In the genomic region with DNA sequence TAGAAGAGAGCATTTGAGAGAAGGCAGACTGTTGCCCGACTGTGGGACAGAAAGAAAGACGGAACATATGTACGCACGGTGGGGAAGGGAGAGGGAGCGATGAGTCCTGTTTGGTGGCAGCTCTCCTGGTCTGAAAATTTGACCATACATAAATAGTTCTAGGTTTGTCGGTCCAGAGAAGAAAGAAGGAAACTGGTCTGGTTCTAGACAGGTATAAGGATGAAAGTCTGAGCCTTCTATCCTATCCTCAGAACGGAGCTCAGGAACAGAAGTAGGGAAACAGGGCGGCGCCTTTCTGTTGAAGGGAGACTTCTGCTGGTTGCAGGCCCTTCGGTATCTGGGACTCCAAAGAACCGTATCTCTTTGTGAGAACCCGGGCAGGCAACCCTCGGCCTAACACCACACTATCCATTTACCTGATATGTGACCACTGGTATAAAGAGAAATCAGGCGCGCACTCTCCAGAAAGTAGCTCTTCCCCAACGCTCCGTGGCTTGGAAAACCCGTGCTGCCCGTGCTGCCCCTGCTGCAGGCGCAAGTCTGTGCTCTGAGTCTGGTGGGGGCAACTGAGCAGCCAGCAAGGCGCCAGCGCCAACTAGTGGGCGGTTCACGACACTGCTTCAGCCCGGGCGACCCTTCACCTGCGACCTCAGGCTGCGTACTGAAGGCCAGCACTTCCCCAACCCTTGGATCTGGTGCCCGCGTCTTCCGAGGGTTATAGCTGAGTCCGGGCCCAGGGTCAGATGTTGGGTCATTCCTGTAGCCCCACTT, we compare ENCODE assay signal across 8 mouse cellular contexts. TPM values are rescaled to one million over a fixed set of nuclear protein-coding genes. Genes with fewer than 3 reads are reported as not detected.
DNase-seq lines count a peak whose midpoint lies in the region; ATAC-seq and TF ChIP-seq lines count a peak whose summit lies in the region.

No protein-coding gene starts in this region.

- 3% methylated on average over 32 of the region's 32 CpGs for WGBS in kidney, embryonic 14.5 days
- WGBS in intestine, embryonic 16.5 days, result 5% methylated on average over 32 of the region's 32 CpGs
- WGBS in limb, embryonic 12.5 days, result 3% methylated on average over 32 of the region's 32 CpGs
- WGBS in midbrain, postnatal 0 days, result 4% methylated on average over 32 of the region's 32 CpGs
- WGBS in stomach, postnatal 0 days, result 10% methylated on average over 32 of the region's 32 CpGs

- peaks cover 97% of the 10 kb centered on the region for H3K27me3 ChIP-seq in kidney, embryonic 14.5 days (ENCODE audit: control insufficient read depth, insufficient read depth, low read length)
- H3K27me3 ChIP-seq in intestine, embryonic 16.5 days (replicated peaks; ENCODE audit: control insufficient read depth, insufficient read depth, low read length), result peaks cover 82% of the 10 kb centered on the region
- peaks cover 93% of the 10 kb centered on the region for H3K27me3 ChIP-seq in limb, embryonic 12.5 days
- H3K27me3 ChIP-seq in midbrain, postnatal 0 days (ENCODE audit: insufficient read depth, low read length), result peaks cover 90% of the 10 kb centered on the region
- H3K27me3 ChIP-seq in stomach, postnatal 0 days (ENCODE audit: control insufficient read depth, insufficient read depth, low read length), result peaks cover 11% of the 10 kb centered on the region; the same call in 1 of the 2 replicates

- no peak for TF ChIP-seq EP300 in stomach, postnatal 0 days (optimal IDR thresholded peaks at IDR 0.05)

- no peak overlapping the region for H3K4me2 ChIP-seq in kidney, embryonic 14.5 days (replicated peaks; ENCODE audit: low read depth, low read length)
- no peak overlapping the region for H3K4me2 ChIP-seq in intestine, embryonic 16.5 days (ENCODE audit: low read depth, low read length)
- peak overlapping the region; percentile 35 for H3K4me2 ChIP-seq in limb, embryonic 12.5 days
- H3K4me2 ChIP-seq in midbrain, postnatal 0 days (ENCODE audit: low read depth, low read length, poor library complexity, severe bottlenecking), result no peak overlapping the region
- H3K4me2 ChIP-seq in stomach, postnatal 0 days (replicated peaks; ENCODE audit: low read depth), result no peak overlapping the region

- DNase-seq in kidney, adult 11 months, result peak; percentile 49
- DNase-seq in cerebellum, adult 9-11 months, result peak; percentile 25
- DNase-seq in gastrocnemius, adult 2 months, result peak; percentile 81
- DNase-seq in midbrain, postnatal 0 days (ENCODE audit: low spot score), result peak; percentile 53
- DNase-seq in stomach, postnatal 0 days (ENCODE audit: low spot score), result peak; percentile 76

- H3K36me3 ChIP-seq in kidney, embryonic 14.5 days (ENCODE audit: control insufficient read depth, insufficient read depth, low read length), result no peaks in the 10 kb centered on the region
- no peaks in the 10 kb centered on the region for H3K36me3 ChIP-seq in intestine, embryonic 16.5 days (ENCODE audit: control insufficient read depth, insufficient read depth, low read length)
- H3K36me3 ChIP-seq in limb, embryonic 12.5 days, result no peaks in the 10 kb centered on the region
- H3K36me3 ChIP-seq in midbrain, postnatal 0 days (ENCODE audit: insufficient read depth, low read length), result no peaks in the 10 kb centered on the region
- H3K36me3 ChIP-seq in stomach, postnatal 0 days (ENCODE audit: control insufficient read depth, insufficient read depth, low read length), result no peaks in the 10 kb centered on the region

- no peak overlapping the region for H3K9ac ChIP-seq in kidney, embryonic 14.5 days (ENCODE audit: low read depth, low read length)
- no peak overlapping the region for H3K9ac ChIP-seq in intestine, embryonic 16.5 days (ENCODE audit: low read depth, low read length)
- H3K9ac ChIP-seq in limb, embryonic 12.5 days (replicated peaks), result no peak overlapping the region
- no peak overlapping the region for H3K9ac ChIP-seq in midbrain, postnatal 0 days (replicated peaks; ENCODE audit: low read length, poor library complexity, severe bottlenecking)
- no peak overlapping the region for H3K9ac ChIP-seq in stomach, postnatal 0 days (ENCODE audit: low read length)

- peak; percentile 89 for TF ChIP-seq CTCF in gastrocnemius, adult 2 months (IDR thresholded peaks at IDR 0.05)
- TF ChIP-seq CTCF in midbrain, postnatal 0 days (IDR thresholded peaks at IDR 0.05), result peak; percentile 73
- peak; percentile 87 for TF ChIP-seq CTCF in stomach, postnatal 0 days (IDR thresholded peaks at IDR 0.05; ENCODE audit: low read depth)

- no peak overlapping the region for H3K27ac ChIP-seq in kidney, embryonic 14.5 days (ENCODE audit: low read depth, low read length)
- H3K27ac ChIP-seq in gastrocnemius, adult 2 months, result no peak overlapping the region
- no peak overlapping the region for H3K27ac ChIP-seq in intestine, embryonic 16.5 days (ENCODE audit: low read length)
- no peak overlapping the region for H3K27ac ChIP-seq in limb, embryonic 12.5 days
- H3K27ac ChIP-seq in midbrain, postnatal 0 days (ENCODE audit: low read depth, low read length), result no peak overlapping the region
- no peak overlapping the region for H3K27ac ChIP-seq in stomach, postnatal 0 days (replicated peaks)

- ATAC-seq in kidney, embryonic 14.5 days (ENCODE audit: low FRiP score, low TSS enrichment), result no peak
- peak; percentile 21; the same call in 1 of the 2 replicates for ATAC-seq in intestine, embryonic 16.5 days
- ATAC-seq in limb, embryonic 12.5 days (ENCODE audit: insufficient number of reproducible peaks, insufficient read depth, low FRiP score, low TSS enrichment, low read depth), result no peak
- ATAC-seq in midbrain, postnatal 0 days (ENCODE audit: low FRiP score), result no peak
- ATAC-seq in stomach, postnatal 0 days (ENCODE audit: low FRiP score, low TSS enrichment), result 0 out of 2 replicates have a peak, but pooled peaks have one; percentile 7

- intact Hi-C loops in gastrocnemius, adult 2 months (cut with DNase I), result loop anchor here (5.0 to 10.0 kb wide), 3 partner anchors 57 to 203 kb away; no protein-coding TSS in a partner anchor

- 0 out of 2 replicates have a peak, but pooled peaks cover 5% of the 10 kb centered on the region for H3K4me1 ChIP-seq in kidney, embryonic 14.5 days (ENCODE audit: control insufficient read depth, insufficient read depth, low read length)
- H3K4me1 ChIP-seq in intestine, embryonic 16.5 days (ENCODE audit: control insufficient read depth, insufficient read depth, low read length), result peaks cover 16% of the 10 kb centered on the region
- peaks cover 68% of the 10 kb centered on the region for H3K4me1 ChIP-seq in limb, embryonic 12.5 days (replicated peaks)
- no peaks in the 10 kb centered on the region for H3K4me1 ChIP-seq in midbrain, postnatal 0 days (ENCODE audit: insufficient read depth, low read length)
- H3K4me1 ChIP-seq in stomach, postnatal 0 days (replicated peaks; ENCODE audit: control insufficient read depth, insufficient read depth), result no peaks in the 10 kb centered on the region

- no peak overlapping the region for H3K4me3 ChIP-seq in kidney, embryonic 14.5 days (ENCODE audit: low read length)
- H3K4me3 ChIP-seq in gastrocnemius, adult 2 months, result no peak overlapping the region
- no peak overlapping the region for H3K4me3 ChIP-seq in intestine, embryonic 16.5 days (ENCODE audit: low read length)
- peak overlapping the region; percentile 14 for H3K4me3 ChIP-seq in limb, embryonic 12.5 days (replicated peaks)
- H3K4me3 ChIP-seq in midbrain, postnatal 0 days (ENCODE audit: low read depth, low read length), result no peak overlapping the region
- H3K4me3 ChIP-seq in stomach, postnatal 0 days (ENCODE audit: low read depth, low read length), result no peak overlapping the region

- H3K9me3 ChIP-seq in kidney, embryonic 14.5 days (ENCODE audit: control insufficient read depth, low read length), result no peaks in the 10 kb centered on the region
- H3K9me3 ChIP-seq in intestine, embryonic 16.5 days (ENCODE audit: control insufficient read depth, low read length), result no peaks in the 10 kb centered on the region
- H3K9me3 ChIP-seq in limb, embryonic 12.5 days, result no peaks in the 10 kb centered on the region
- H3K9me3 ChIP-seq in midbrain, postnatal 0 days (ENCODE audit: low read length), result no peaks in the 10 kb centered on the region
- H3K9me3 ChIP-seq in stomach, postnatal 0 days (ENCODE audit: control insufficient read depth, low read length), result no peaks in the 10 kb centered on the region

RNA-seq across cellular contexts. Expression of a gene that starts 29.8 kb away (rescaled TPM):
- 0.11 TPM in 1 of 2 replicates, not detected in the other for polyA plus RNA-seq in kidney, embryonic 14.5 days (2014; fragmentation: Nextera tagmentation; extraction: Ambion mirVana)
- total RNA-seq in gastrocnemius, adult 2 months (2021), result under 1 TPM in 1 of 2 experiments, not detected in 1; 0.17 TPM
- 0.31 and 0.33 TPM in 2 replicates for polyA plus RNA-seq in intestine, embryonic 16.5 days (2015; fragmentation: Nextera tagmentation; extraction: Ambion mirVana)
- 1.5 and 2.0 TPM in 2 replicates for polyA plus RNA-seq in limb, embryonic 12.5 days (2016; fragmentation: Nextera tagmentation; extraction: Ambion mirVana)
- total RNA-seq in midbrain, postnatal 0 days (2014; rRNA removed), result not detected in 2 replicates
- polyA plus RNA-seq in midbrain, postnatal 0 days (2015; fragmentation: Nextera tagmentation; extraction: Ambion mirVana), result not detected in 2 replicates
- polyA plus RNA-seq in stomach, postnatal 0 days (2015; fragmentation: Nextera tagmentation; extraction: Ambion mirVana), result 0.13 and 0.25 TPM in 2 replicates

Comparison
In these comparisons a context has a peak if more than half of its experiments do, and no peak if none do; other contexts are left out.
1. DNase-seq: peak in every context shown above with its lines; median percentile 81 in gastrocnemius, adult 2 months; 76 in stomach, postnatal 0 days; 53 in midbrain, postnatal 0 days; 49 in kidney, adult 11 months; 25 in cerebellum, adult 9-11 months.
2. ATAC-seq: peak in intestine, embryonic 16.5 days (single experiment) and stomach, postnatal 0 days (single experiment); none in kidney, embryonic 14.5 days (single experiment), limb, embryonic 12.5 days (single experiment) and midbrain, postnatal 0 days (single experiment).
3. Peak in every context shown above with its lines, with median percentiles within 50 percentile points of each other: CTCF ChIP-seq.